Mouse (Mus musculus) brain, adult 2 months (tissue): ENCODE results near the gene Gm10570.

Experiments used
- DNase-seq: peaks from one replicate; pipeline ENCODE4 v3.0.0; 2011; ENCODE audit warnings: low read depth, low spot score

The Gm10570 gene

GRCm38 (mm10) chr4:130306796-130307630 lies 1.5 kb downstream of the Gm10570 start:
- DNase-seq, result peak; percentile 56

GRCm38 (mm10) chr4:130304746-130305145 lies 3.7 kb downstream of the Gm10570 start:
- no peak for DNase-seq

GRCm38 (mm10) chr4:130302285-130302870 lies 6.1 kb downstream of the Gm10570 start:
- no peak for DNase-seq

DNA sequence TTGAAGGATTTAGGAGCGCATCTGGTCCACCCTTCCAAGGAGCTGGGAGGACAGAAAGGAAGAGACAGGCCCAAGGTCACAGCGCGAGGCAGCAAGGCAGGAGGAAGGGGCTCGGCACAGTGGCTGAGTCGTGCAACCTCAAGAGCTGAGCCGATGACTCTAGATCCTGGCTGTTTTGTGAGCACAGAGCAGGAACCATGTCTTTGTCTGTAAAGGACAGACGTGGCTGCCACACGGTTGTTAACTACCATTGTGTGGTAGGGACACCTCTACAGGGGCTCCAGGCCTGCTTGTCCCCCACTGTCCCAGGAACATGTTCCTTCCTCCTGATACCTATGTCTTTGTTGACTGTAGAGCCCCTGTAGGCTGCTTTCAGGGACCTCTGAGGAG lies 8.8 kb downstream of the Gm10570 start:
- DNase-seq, result no peak

DNA sequence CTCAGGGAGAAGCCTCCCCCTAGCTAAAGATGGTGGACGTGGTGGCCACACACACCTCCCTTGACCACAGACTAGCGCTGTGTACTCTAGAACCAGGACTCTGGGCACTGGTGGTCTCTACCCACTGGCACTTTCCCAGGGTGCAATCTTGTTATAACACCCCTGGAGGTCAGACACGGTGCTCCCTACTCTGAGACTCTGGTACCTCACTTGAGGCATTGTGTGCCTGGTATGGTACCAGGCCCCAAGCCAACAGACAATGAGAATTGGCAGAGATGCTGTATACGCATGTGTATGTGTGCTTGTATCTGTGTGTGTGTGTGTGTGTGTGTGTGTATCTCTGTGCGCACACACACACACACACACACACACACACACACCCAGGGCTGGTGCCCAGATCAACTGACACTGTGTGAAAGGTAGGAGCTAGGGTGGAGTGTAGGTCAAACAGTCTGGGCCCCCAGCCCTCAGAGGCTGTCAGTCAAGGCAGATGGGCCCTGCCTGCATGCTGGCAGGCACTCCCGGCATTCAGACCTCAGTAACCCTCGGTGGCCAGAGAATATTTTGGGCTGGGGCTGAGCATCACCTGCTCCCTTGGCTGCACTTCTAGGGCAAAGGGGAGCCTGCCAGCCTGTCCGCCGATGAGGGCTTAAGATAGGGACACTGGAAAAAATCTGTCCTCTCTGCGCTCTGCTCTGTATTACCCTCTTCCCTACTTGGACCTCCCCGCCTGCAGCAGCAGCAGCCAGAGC lies 9.4 kb downstream of the Gm10570 start:
- DNase-seq, result peak; percentile 91

- DNase-seq, result peak; percentile 87
Observed at GRCm38 (mm10) chr4:130297123-130297529, 11.3 kb downstream of the Gm10570 start.

- no peak for DNase-seq
Observed at GRCm38 (mm10) chr4:130296243-130296965, 12.1 kb downstream of the Gm10570 start.

GRCm38 (mm10) chr4:130295047-130295745 lies 13.3 kb downstream of the Gm10570 start:
- no peak for DNase-seq

DNA sequence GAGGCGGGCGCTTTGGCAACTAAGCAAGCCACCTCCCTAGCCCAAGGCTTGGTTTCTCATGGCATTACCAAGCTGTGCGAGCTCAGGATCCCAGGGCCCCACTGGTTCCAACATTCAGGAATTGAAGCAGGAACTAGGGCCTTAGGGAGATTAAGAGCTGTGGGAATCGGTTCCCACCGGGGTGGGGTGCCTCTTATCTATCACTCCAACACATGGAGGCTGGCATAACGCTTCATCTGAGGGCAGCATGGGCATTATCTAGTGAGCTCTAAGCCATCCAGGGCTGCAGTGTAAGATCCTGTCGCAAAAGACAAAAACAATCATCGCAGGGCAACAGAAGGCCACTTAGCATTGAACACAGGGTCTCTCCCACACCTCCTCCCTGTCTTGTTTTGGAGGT lies 14.0 kb downstream of the Gm10570 start:
- no peak for DNase-seq

GRCm38 (mm10) chr4:130292271-130292670 lies 16.2 kb downstream of the Gm10570 start:
- peak; percentile 91 for DNase-seq

DNA sequence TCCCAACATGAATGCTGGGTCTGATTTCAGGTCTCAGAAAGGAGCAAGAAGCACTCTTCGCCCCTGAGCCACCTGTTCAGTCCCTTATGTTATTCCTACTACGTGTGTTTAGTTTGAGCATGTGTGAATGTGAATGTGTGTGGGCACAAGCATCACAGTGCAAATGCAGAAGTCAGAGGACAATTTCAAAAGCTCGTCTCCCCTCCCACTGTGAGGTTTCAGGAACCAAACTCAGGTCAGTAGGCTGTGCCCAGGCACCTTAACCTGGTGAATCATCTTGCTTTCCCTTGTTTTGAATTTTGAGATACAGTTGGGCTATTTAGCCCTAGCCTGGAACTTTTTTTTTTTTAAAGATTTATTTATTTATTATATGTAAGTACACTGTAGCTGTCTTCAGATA lies 18.6 kb downstream of the Gm10570 start:
- DNase-seq, result no peak

DNA sequence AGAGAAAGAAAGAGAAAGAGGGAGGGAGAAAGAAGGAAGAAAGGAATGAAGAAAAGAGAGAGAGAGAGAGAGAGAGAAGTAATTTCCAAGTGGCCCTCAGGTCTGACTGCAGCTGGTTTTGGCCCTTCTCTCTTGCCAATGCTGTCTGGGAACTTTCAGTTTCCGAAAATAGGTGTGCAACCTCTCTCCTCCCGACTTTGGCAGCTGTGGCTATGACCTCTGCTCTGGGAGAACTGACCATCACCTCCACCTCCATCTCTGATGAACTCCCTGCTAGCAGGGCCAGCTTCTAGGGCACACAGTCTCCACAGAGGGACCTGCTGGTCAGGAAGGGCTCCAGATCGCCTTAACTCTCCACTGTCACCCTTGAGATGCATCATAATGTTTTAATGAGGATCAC lies 21.9 kb downstream of the Gm10570 start:
- DNase-seq, result no peak

DNA sequence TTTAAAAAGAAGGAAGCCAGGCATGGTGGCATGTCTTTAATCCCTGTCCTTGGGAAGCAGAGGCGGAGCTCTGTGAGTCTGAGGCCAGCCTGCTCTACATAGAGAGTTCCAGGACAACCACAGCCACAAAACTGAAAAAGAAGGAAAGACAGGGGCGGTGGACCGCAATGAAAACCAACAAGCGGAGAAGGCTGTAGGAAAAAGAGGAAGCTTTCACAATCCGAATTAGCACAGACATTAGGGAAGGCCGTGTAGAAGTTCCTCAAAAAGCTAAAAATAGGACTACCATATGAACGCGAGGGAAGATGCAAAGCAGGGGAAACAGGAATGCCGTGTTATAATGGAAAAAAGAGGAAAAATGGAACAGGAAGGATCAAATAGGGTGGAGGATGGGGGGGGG lies 24.6 kb downstream of the Gm10570 start:
- no peak for DNase-seq

- no peak for DNase-seq
Observed at GRCm38 (mm10) chr4:130282856-130283255, 25.6 kb downstream of the Gm10570 start.

DNA sequence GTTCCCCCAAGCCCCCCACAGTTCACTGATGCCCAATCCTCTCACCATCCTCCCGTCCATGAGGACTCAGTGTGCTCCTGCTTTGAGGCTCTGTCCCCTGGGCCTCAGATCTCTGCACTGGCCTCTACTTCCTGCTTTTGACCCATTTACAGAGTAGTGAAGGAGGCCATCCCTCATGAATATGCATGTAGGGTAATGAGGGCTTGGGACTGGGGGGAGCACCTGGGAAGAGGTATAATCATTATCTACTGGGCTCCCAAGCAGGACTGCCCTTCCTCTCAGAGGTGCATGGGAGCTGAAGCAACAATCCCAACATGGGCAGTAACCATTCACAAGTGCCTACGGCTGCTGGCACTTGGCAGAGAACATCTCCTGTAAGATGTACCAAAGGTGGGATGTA lies 29.4 kb downstream of the Gm10570 start, which contains the start of gene Serinc2:
Gene Serinc2 (minus strand): TSS at position 101 of the 400 bp plus-strand sequence.
- no peak for DNase-seq

- DNase-seq, result peak; percentile 32
Observed at GRCm38 (mm10) chr4:130276573-130277176, 31.8 kb downstream of the Gm10570 start.

DNA sequence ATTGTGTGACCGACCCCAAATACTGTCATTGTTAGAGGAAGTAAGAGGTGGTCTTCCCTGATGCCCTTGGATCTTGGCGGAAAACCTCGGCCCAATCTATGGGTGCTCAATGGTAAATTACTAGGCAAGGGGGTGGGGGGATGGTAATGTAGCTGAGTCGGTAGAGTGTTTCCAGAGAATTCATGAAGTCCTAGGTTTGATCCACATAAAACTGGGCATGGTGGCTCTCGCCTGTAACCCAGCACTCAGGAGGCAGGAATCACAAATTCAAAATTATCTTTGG lies 32.7 kb downstream of the Gm10570 start:
- DNase-seq, result no peak

DNA sequence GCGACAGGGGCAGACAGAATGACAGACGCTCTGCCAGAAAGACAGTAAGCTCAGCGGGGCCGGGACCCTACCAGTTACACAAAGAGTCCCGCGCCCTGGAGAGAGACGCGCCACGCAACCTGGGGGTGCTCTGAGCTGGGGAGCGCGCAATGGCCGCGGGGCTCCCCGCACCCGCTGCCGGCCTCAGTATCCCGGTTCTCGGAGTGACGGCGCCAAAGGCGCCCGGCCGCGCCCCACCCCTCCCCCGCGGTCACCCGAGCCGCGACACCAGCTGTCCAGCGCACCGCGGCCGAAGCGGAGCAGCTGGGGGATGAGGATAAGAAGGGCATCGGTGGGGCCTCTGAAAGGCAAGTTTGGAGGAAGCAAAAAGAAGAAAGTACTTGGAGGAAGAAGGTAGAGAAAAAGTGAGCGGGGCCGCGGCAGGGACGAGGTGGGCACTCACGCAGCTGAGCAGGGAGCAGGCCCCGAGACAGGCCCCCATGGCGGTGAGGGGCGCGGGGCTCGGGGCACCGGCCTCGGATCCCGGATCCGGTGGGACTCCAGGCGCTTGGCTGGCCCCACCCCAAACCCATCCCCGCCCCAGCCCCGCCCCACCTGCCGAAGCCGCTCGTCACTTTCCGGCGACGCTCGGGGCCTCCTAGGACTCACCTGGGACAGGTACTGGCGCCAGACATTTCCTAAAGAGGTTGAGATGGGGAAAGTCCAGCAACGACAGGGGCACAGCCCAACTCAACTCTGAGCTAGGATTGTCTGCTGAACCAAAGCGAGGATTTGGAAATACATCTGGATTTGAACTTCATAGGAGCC lies 33.3 kb downstream of the Gm10570 start:
- peak; percentile 40 for DNase-seq

- peak; percentile 52 for DNase-seq
Observed at GRCm38 (mm10) chr4:130274346-130275015, 34.0 kb downstream of the Gm10570 start.
